Mouse (Mus musculus) midbrain, postnatal 0 days (tissue): Measurements from ENCODE around the gene Cntfr. TPM values are rescaled to one million over a fixed set of nuclear protein-coding genes. Genes with fewer than 3 reads are reported as not detected.
"Not testable (repeated sequence)": the region's sequence is repeated elsewhere in the genome, so short reads cannot be mapped to it uniquely, and the experiment has no call there.

Experiments
- ATAC-seq: fragments of 200-750 bp; cut with Nextera tagmentation; 2 replicates; pipeline ENCODE4 v1.8.0; 2017; ENCODE audit warnings: moderate number of reproducible peaks, mild to moderate bottlenecking, moderate TSS enrichment, moderate library complexity; ENCODE audit not compliant: low FRiP score
- DNase-seq: peaks from one replicate; pipeline ENCODE4 v3.0.0-alpha.2; 2015; ENCODE audit warnings: low spot score
- H3K27ac ChIP-seq: fragments of 300-500 bp; sonication (generic); 2 replicates; pipeline ENCODE4 v1.5.1; 2014; ENCODE audit warnings: low read depth, mild to moderate bottlenecking, low read length, mixed read lengths
- H3K27me3 ChIP-seq: fragments of 300-500 bp; sonication (generic); 2 replicates; pipeline ENCODE4 v1.6.1; 2014; ENCODE audit warnings: low read length, control low read depth, mixed read lengths; ENCODE audit not compliant: insufficient read depth
- H3K36me3 ChIP-seq: fragments of 300-500 bp; sonication (generic); 2 replicates; pipeline ENCODE4 v1.6.1; 2014; ENCODE audit warnings: low read length, control low read depth, mixed read lengths; ENCODE audit not compliant: insufficient read depth
- H3K4me1 ChIP-seq: fragments of 300-500 bp; sonication (generic); 2 replicates; pipeline ENCODE4 v1.6.1; 2014; ENCODE audit warnings: mild to moderate bottlenecking, control low read depth, antibody characterized with exemption, low read length, mixed read lengths; ENCODE audit not compliant: insufficient read depth
- H3K4me2 ChIP-seq: fragments of 300-500 bp; sonication (generic); 2 replicates; pipeline ENCODE4 v1.6.1; 2014; ENCODE audit warnings: low read depth, mild to moderate bottlenecking, low read length, mixed read lengths; ENCODE audit not compliant: poor library complexity, severe bottlenecking
- H3K4me3 ChIP-seq: fragments of 300-500 bp; sonication (generic); 2 replicates; pipeline ENCODE4 v1.5.1; 2014; ENCODE audit warnings: low read depth, mild to moderate bottlenecking, low read length, moderate library complexity
- H3K9ac ChIP-seq: fragments of 300-500 bp; sonication (generic); replicated peaks from 2 replicates; pipeline ENCODE4 v1.6.1; 2014; ENCODE audit warnings: mild to moderate bottlenecking, low read length, moderate library complexity, mixed read lengths; ENCODE audit not compliant: poor library complexity, severe bottlenecking
- H3K9me3 ChIP-seq: fragments of 300-500 bp; sonication (generic); 2 replicates; pipeline ENCODE4 v1.6.1; 2016; ENCODE audit warnings: low read length, control low read depth
- CTCF ChIP-seq: IDR thresholded peaks from 2 replicates; pipeline ENCODE4 v1.5.1; 2016; ENCODE audit warnings: antibody characterized with exemption, mild to moderate bottlenecking
- WGBS: fragments of 180-500 bp; shearing (Covaris S2); extraction: QIAGEN DNeasy Blood & Tissue Kit; methylation state at CpG from one replicate; pipeline ENCODE4 v1.1.7; 2014; 5-methylcytosine and 5-hydroxymethylcytosine counted together
- polyA plus RNA-seq: library from polyadenylated mRNA; unstranded; fragments of >200 nt; fragmentation: Nextera tagmentation; extraction: Ambion mirVana; gene quantifications from 2 replicates; pipeline ENCODE4 v1.2.1, GENCODE M21; 2015
- total RNA-seq: library from RNA; depleted of rRNA; stranded (reverse); fragments of >200 nt; gene quantifications from 2 replicates; pipeline ENCODE4 v1.2.3, GENCODE M21; 2014; rRNA removed

Cntfr gene
- 61.6 and 69.2 TPM in 2 replicates for total RNA-seq
- polyA plus RNA-seq: 20.1 and 23.4 TPM in 2 replicates

- not testable (repeated sequence) for H3K9ac ChIP-seq, H3K4me1 ChIP-seq, H3K36me3 ChIP-seq, ATAC-seq, H3K27me3 ChIP-seq, H3K27ac ChIP-seq, H3K9me3 ChIP-seq, H3K4me3 ChIP-seq
- peak; percentile 75 for TF ChIP-seq CTCF
- WGBS: 14% methylated on average over 27 of the region's 40 CpGs
- DNase-seq: peak; percentile 68
- H3K4me2 ChIP-seq: peak within 1 kb of the TSS; percentile 32; the same call in 1 of the 2 replicates
Observed at GRCm38 (mm10) chr4:41696930-41697841, at the start of gene Cntfr. Cntfr (minus strand) TSS chr4:41697089.

- DNase-seq (no peak), ATAC-seq (no peak)
- H3K4me1 ChIP-seq: 0 out of 2 replicates have a peak, but pooled peaks cover 4% of the 10 kb centered on the region
- 0 out of 2 replicates have a peak, but pooled peaks cover 5% of the 10 kb centered on the region for H3K9me3 ChIP-seq
- H3K36me3 ChIP-seq: no peaks in the 10 kb centered on the region
- TF ChIP-seq CTCF: no peak
- no peaks in the 10 kb centered on the region for H3K27me3 ChIP-seq
- H3K27ac ChIP-seq: no peak overlapping the region
- no peak overlapping the region for H3K4me2 ChIP-seq
- H3K9ac ChIP-seq: no peak overlapping the region
- WGBS: 76% methylated on average over 1 of the region's 1 CpGs
- H3K4me3 ChIP-seq: no peak overlapping the region
Observed at GRCm38 (mm10) chr4:41745021-41745420, 48.1 kb upstream of the Cntfr start.

- no peak for TF ChIP-seq CTCF
- Histone ChIP-seq H3K27me3 (no peaks in the 10 kb centered on the region), H3K4me2 (no peak overlapping the region), H3K4me1 (peaks cover 9% of the 10 kb centered on the region; the same call in 1 of the 2 replicates), H3K9me3 (0 out of 2 replicates have a peak, but pooled peaks cover 5% of the 10 kb centered on the region), H3K27ac (no peak overlapping the region), H3K9ac (no peak overlapping the region), H3K4me3 (no peak overlapping the region), H3K36me3 (no peaks in the 10 kb centered on the region)
- DNase-seq (no peak), ATAC-seq (no peak)
- 77% methylated on average over 2 of the region's 2 CpGs for WGBS
Observed at GRCm38 (mm10) chr4:41744131-41744530, 47.2 kb upstream of the Cntfr start.

GRCm38 (mm10) chr4:41741158-41741560 lies 44.3 kb upstream of the Cntfr start:
- H3K27ac ChIP-seq: peak overlapping the region; percentile 82
- peaks cover 9% of the 10 kb centered on the region; the same call in 1 of the 2 replicates for H3K4me1 ChIP-seq
- H3K9me3 ChIP-seq: 0 out of 2 replicates have a peak, but pooled peaks cover under 1% of the 10 kb centered on the region
- peak; percentile 54 for TF ChIP-seq CTCF
- DNase-seq: peak; percentile 97
- H3K36me3 ChIP-seq: 0 out of 2 replicates have a peak, but pooled peaks cover 7% of the 10 kb centered on the region
- peak; percentile 95 for ATAC-seq
- no peaks in the 10 kb centered on the region for H3K27me3 ChIP-seq
- WGBS: under 1% methylated on average over 27 of the region's 27 CpGs
- peak overlapping the region; percentile 74 for H3K9ac ChIP-seq
- H3K4me2 ChIP-seq: peak overlapping the region; percentile 79
- H3K4me3 ChIP-seq: peak overlapping the region; percentile 72

- peak; percentile 46 for TF ChIP-seq CTCF
- Histone ChIP-seq H3K9ac (peak overlapping the region; percentile 74), H3K36me3 (0 out of 2 replicates have a peak, but pooled peaks cover 7% of the 10 kb centered on the region), H3K4me2 (peak overlapping the region; percentile 79), H3K9me3 (no peaks in the 10 kb centered on the region), H3K4me1 (peaks cover 9% of the 10 kb centered on the region; the same call in 1 of the 2 replicates), H3K4me3 (peak overlapping the region; percentile 72), H3K27ac (peak overlapping the region; percentile 82), H3K27me3 (no peaks in the 10 kb centered on the region)
- DNase-seq: peak; percentile 52
- WGBS: 1% methylated on average over 48 of the region's 48 CpGs
- peak; percentile 75 for ATAC-seq
Observed at GRCm38 (mm10) chr4:41740380-41741157, 43.7 kb upstream of the Cntfr start.
